Mouse (Mus musculus): ENCODE measurements around the gene Srsf12.
A peak's percentile ranks its signal among the peaks of the same experiment; 100 is the strongest.

Srsf12 gene

DNA sequence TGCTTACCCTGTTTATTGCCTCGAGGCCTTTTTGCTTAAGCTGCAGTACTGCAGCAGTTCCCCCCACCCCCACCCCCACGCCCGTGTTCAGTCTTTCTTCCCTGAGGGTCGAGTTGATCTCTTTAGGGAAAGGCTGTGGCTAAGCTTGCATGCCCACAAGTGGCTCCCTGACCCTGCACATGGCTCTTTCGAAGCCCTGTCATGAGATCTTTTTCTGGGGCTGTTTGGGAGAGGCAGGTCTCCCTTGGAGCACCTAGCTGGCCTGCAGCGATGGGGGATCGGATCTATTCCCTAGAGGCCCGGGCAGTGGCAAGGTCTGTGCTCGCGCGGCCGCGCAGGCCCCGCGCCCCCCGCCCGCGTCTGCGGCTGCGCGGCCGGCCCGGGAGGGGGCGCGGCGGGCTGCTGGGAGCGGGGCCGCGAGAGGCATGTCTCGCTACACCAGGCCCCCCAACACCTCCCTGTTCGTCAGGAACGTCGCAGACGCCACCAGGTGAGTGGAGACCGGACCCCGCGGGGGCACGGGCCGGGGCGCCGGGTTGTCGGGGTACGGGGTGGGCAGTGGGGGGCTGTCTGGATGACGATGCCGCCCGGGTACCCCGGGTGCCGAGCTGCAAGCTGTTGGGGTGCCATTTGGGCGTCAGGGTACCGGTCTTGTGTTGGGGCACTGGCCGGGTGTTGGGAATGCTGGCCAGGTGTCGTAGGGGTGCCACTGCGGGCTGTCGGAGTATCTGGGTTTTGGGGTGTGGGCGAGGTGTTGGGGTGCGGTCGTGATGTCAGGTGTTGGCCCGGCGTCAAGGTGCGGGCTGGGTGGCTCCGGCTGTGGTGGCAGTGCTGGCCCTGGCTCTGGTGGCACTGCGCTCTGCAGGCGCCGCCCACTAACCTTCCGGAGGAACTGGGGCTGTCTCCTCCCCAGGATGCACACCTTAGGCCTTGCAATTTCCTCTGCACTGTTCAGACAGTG is at the start of gene Srsf12:
Gene Srsf12, plus strand, starts transcription at position 111 of the 961 bp plus-strand sequence.
- DNase-seq: peak; percentile 7

DNA sequence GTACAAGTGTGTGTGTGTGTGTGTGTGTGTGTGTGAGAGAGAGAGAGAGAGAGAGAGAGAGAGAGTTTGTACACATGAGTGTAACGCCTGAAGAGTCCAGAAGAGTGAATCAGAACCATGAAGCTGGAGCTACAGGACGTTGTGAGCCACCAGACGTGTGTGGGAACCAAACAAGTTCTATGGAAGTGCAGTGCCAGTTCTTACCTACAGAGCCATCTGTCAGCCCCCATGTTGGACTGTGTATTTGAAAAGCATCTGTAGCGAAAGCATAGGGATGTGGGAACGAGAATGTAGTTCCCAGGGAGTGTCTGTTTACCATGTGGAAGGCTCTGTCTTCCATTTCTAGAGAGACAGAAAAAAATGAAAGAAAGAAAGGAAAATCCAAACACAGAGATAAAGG is 25.3 kb upstream of the Srsf12 start:
- DNase-seq: no peak

DNA sequence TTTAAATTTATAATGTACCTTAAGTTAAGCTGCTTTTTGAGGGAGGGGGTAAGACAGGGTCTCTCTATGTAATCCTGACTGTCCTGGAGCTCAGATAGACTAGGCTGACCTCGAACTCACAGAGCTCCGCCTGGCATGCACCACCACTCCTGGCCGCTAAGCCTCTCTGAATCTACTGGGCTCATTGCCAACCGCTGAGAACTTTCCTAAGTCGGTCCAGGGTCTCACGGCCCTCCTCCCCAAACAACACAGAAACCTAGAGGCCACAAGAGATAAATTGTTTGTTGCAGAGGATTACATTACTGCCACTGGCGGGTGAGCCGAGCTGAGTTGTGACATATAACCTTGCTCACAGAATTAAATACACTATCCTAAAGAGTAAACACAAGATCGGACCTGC is 20.6 kb upstream of the Srsf12 start:
- peak; percentile 49 for DNase-seq

DNA sequence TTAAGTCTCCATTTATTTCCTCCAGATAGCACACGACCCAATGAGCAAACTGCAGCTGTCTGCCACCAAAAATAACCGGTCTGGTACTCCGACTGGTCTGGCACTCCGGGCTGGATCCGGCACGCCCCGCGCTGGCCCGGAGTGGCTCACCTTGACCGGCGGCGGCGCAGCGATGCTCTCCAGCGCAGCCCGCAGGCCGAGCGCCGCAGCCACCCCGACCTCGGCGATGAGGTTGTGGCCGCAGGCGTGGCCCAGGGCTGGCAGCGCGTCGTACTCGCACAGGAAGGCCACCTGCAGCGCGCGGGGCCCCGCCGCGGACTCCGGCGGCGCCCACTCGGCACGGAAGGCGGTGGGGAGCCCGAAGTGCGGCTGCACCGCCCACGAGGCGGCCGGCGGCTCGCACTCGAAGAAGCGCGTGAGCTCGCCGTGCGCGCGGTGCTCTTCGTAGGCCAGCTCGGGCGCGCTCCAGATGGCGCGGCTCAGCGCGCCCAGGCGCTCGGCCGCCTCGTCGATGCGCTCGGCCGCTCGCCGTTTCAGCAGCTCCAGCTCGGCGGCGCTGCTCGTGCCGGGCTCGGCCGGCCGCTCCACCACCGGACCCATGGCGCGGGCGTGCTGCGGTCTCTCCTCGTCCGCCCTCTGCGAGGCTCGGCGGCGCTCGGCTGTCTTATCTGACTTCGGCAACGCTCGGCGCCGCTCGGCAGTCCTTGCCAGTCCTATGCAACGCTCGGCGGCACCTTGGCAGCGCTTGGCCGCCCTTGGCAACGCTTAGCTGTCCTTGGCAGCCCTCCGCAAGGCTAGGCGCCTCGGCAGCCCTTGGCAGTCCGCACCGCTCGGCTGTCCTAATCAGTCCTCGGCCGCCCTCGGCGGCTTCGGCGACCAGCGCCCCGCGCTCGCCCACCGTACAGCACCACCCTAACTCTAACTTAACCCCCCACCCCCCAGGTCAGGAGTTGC is 19.7 kb upstream of the Srsf12 start:
- DNase-seq: peak; percentile 89

DNA sequence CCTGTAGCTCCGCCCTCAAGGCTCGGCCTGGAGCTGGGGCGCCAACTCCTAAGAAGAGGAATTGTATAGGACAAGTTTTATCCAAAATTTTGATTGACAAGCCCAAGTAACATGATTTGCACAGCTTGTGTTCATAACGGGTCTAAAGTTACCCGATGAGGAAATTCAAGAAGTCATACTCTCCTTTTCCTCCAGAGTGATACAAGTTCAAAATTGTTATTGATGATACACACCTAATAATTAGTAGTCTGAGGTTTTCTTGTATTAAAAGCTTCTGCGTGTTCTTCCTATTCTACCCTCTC is 19.1 kb upstream of the Srsf12 start, which contains the start of gene Pm20d2:
Gene Pm20d2, minus strand, starts transcription at position 3 of the 302 bp plus-strand sequence.
- no peak for DNase-seq

DNA sequence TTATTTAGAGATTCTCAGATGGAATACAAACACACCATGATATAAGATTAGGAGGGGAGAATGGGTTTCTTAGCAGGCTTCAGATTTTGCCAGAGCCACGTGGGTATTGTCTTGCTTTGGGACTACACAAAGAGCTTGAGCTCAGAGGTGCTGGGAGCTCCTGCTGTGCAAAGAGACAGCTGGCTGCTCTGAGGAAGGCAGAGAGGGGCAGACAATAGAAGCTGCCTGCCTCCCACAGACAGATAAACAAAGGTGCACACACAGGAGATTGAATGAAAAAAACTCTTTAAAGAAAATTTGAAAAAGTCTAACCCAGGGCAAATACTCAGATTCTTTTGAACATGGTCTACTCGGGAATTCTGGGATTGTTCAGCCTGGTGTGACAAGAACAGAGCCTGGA is 10.7 kb upstream of the Srsf12 start:
- no peak for DNase-seq

DNA sequence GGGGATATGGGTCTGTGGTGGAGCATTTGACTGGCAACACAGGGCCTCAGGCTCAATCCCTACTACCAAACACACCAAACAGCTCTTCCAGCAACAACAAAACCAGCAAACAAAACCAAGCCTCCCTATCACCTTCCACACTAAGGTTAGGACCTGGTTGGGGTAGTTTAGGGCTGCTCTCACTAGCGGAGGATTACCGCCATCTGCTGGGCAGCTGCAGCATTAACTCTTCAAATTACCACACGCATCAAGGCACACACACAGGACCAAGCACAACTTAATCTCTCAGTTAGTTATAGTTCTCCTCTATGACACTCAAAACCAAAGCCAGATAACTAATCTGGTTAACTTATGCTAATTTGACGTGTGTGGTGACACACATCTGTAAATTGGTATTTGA is 4.1 kb upstream of the Srsf12 start:
- DNase-seq: peak; percentile 47

DNA sequence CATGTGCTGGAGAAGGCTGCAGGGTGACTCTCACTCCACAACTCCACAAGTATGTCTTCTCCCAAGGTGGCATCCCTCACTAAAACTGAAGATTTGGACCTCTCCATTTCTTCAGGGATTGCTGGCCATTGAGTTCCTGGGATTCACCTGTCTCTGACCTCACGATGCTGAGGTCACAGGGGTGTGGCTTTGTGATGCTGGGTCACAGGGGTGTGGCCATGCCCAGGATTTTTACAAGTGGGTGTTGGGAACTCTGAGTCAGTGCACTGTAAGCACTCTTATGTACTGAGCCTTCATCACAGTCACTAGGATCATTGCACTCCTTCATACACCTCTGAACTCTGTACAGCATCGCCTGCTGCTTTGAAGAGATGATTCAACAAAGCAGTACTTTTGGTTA is 1.2 kb upstream of the Srsf12 start:
- no peak for DNase-seq

DNA sequence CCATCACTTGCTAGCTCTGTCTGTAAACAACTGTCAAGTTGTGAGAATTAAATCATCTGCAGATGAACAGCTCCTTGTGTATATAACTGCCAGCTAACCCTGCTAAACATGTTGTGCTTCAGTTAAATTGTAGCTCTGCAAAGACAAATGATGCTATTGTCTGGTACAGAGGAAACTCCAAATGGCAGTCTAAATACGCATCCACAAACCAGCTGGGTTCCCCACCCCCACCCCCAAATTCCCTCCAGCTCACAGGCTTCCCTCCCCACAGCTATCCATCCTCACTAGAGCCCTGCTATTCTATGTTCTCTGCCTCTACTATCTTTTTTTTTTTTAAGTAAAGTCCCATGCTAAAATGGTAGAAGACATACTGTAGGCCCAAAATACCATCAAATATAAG is 13.1 kb downstream of the Srsf12 start:
- no peak for DNase-seq

DNA sequence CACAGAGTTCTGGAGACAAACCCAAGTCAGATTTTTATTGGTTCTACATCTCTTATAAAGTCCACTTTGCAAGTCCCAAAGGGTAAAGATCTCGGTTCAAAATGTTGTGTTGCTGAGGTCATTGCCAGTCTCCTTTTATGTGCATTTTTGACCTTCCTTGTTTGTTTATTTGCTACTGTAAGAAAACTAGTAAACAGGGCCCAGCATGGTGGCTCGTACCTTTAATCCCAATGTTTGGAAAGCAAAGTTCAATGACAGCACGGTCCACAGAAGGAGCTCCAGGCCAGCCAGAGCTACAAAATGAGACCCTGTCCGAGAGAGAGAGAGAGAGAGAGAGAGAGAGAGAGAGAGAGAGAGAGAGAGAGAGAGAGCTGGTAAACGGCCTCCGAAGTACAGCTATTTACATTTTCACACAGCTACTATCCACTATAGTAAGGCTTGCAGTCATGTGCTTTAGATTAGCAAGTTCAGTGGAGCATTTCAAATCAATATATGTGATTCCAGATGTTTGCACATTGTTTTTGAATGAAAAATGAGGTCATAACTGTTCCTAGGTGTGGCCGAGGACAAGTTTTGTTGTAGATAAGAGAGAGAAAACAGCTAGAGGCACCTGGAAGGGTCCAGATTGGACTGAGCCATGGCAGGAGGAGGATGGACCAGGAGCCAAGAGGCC is 15.3 kb downstream of the Srsf12 start:
- DNase-seq: no peak

DNA sequence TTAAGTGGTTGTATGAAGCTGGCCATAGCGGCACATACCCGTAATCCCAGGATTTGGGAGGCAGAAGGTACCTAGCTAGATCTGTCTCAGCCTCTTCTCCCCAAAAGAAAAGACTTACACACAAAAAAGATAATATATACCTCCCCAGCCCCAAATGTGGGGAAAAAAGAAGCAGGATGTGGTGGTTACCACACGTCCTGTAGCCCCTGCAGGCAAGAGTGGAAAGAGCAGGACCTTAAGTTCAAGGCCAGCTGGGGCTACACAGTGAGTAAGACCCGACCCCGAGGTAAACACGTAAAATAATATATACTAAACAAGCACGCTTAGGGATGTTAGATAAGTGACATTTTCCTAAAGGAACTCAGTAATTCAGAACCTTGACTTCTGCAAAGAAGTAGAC is 18.4 kb downstream of the Srsf12 start:
- DNase-seq: no peak

DNA sequence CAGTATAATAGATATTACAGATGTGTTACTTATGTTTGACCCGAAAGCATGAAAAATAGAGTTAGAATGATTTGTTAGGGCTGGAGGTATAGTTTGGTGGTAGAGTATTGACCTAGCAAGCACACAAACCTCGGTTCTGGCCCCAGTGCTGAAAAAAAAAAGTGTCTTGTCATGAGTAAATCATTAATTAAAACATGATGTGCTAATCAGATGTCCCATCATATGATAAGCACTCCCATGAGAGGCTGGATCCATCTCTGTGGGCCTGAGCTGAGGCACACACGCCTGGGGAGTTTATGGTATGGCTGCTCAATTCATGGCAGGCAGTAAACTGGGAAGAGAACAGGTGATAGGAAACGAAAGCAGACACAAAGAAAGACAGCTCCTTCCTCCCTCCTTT is 20.8 kb downstream of the Srsf12 start:
- no peak for DNase-seq

DNA sequence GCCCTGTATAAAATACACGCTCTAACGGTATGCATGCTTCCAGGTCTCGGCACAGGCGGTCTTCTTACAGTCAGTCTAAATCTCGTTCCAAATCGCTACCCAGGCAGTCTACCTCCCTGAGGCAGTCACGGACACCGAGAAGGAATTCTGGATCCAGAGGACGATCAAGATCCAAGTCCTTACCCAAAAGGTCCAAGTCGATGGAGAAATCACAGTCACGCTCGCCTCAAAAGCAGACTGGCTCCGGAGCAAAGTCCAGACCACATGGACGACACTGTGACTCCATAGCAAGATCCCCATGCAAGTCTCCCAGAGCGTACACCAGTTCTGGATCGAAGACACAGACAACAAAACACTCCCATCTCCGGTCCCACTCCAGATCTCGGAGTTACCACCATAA is 22.1 kb downstream of the Srsf12 start:
- DNase-seq: no peak

DNA sequence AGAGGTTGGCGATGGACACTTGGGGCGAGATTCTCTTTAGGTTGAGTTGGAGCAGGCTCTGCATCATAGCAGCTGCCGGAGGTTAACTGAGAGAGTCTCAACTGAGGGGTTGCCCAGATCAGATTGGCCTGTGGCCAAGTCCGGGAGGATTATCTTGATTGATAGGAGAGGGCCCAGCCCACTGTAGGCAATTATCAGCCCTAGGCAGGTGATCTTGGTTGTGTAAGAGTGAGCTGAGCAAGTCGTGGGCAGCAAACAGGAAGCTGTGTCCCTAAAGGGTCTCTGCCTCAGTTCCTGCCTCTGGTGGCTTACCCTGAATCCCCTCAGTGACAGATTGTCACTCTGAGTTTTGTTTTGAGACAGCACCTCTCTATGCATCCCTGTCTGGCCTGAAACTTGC is 33.7 kb downstream of the Srsf12 start:
- peak; percentile 41 for DNase-seq

DNA sequence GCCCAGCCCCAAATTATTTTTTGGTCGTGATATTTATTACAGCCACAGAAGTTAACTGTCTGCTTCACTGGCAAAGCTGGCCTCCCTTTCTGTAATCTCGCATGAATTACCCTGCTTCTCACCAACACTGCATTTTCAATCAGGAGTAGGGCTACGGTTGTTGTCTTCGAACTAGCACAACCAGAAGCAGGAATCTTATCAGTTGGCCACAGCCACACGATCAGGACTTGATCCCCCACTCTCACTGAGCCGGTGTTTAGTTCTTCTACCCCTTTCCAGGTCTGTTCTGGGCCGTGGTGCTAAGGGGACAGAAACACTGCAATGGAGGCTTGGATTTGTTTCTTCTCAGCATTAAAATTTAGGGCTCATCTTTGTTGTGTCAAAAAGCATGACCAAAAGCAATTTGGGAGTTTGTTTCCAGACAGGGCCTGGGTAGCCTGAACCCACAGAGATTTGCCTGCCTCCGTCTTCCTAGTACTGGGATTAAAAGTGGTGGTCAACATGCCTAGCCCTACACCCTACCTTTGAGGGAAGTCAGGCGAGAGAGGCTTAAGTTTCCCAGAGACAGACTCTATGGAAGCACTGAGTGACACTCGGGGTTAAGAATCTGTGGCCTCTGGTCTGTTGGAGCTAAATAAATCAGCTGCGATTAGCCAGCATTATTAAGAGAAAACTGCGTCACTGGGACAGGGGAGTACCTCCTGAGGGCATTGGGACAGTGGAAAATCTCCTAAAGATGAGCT is 34.4 kb downstream of the Srsf12 start:
- no peak for DNase-seq

DNA sequence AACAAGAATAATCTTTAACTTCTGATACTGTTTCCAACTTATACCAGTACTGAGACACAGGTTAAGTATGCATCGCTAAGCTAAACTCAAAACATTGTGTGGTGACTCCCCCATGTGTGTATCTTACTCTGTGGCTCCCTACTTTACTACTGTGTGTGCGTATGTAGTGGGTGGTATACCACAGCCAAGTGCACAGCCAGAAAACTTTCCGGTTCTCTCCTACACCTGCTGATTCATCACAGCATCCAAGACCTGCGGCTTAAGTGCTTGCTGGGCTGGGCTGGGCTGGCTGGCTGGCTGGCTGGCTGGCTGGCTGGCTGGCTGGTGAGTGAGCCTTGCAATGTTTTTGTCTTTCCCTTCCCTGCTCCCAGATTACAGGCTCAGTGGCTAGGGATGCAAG is 35.1 kb downstream of the Srsf12 start:
- DNase-seq: no peak

DNA sequence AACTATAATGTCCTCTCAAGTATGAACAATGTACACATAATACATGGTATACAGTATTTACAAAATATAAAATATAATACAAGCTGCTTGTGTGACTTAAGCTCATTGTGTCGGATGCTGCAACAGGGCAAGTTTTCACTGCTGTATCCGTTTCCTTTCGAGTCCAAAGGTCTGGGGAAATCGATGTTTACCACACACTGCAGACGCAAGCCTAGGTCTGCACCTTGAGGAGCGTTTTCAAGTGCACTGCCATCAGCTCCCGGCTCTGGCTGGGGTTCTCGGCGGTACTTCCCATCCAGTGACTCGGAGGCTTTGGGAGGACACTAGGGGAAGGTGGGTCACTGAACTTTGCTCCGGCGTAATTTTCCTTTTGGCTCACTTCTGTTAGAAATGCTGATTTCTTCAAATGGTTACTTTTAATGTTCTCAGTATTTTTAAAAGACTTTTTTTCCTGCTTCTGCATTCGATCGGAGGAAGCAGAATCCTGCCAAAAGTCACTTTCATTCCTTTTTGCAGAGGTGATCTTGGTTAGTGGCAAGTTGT is 37.1 kb downstream of the Srsf12 start:
- no peak for DNase-seq

DNA sequence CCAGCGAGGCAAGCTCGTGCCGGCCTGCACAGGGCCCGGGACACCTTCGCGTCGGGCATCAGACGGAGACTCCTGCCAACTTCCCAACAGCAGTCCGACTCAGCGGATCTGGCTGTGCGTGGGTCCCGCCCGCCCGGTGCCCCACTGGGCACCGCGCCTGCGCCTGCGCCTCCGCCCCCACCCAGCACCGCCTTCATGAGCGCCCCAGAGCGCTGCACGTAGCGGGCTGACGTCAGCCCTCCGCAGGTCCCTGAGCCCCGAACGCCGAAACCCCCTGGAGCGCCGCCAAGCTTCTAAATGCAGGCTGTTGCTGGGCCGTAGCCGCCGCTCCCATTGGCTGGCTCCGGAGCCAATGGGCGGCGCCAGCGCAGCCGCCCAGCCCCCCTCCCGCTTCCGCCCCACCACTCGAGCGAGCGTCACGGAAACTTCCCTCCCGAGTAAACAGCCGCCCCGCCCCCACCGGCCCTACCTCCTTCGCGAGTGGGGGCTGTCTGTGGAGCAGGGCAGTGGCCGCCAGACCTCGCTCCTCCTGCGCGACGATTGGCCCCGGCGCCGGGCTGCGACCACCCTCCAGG is 38.8 kb downstream of the Srsf12 start:
- peak; percentile 100 for DNase-seq

DNA sequence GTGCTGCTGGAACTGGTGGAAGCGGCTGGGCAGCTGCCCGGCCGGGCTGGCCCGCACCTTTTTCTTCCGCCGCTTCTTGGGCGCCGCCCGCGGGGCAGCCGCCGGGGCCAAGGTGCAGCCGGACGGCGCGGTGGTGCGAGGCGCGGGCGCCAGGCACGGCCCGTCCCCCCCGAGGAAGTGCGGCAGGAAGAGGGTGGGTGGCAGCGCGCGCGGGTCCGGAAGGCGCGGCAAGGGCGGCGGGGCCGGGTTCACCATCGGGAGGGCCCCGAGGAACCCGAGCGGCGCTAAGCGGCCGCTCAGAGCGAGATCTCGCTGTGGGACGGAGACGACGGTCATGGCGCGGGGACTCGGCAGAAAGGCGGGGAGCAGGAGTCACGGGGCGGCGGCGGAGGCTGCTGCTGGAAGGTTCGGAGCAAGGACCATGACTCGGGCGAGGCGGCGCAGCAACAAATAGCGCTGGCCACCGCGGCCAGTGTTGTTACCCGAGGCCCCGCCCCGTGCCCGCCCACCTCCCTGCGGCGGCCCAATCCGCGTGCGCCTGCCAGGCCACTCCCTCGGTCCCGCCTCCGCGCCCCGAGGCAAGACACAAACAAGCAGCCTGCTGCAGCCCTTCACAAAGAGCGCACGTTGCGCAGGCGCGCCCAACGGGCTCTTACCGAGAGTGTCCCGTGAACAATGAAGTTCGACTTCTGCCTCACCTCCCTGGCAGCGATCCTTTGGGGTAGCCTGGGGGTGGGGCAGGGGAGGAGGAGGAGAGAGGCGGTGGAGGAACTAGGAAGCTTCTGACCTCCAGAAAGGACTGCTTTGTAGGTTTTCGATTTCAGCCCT is 39.5 kb downstream of the Srsf12 start:
- DNase-seq: peak; percentile 99

DNA sequence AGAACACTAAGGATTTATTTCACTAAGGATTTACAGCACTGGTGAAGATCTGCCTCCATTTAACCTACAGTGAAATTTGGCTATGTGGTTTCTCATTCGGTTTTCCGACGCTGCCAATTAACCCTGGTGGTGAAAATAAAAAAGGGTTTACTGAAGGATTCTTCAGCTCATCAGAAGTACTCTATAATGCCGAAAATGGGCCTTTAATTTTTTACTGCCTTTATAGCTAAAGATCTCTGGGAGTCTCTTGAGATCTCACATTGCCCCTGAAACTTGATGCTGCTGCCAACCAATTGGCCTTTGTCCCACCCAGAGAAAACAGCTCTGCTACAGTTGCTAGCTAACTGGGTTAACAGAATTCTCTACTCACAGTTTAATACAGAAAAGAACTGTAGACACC is 40.1 kb downstream of the Srsf12 start:
- DNase-seq: no peak

DNA sequence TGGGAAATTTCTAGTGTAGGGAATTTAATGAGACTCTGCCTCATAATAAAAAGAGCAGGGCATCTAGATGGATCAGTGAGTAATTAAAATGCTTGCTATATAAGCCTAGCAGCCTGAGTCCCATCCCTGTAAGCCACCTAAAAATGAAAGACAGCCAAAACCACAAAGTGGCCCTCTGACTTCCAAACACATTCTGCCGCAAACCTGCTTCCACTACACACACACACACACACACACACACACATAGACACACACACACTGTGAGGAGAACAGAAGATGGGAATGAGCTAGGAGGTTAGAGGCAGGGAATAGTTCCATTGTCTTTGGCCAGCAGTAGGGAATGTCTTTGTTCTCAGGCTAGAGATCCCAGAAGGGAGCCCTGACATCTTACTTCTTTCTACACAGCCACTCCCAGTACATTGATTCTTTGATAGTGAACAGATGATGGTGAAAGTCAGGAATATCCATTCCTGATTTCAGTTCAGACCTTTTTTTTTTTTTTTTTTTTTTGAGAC is 41.0 kb downstream of the Srsf12 start:
- no peak for DNase-seq
